Mouse (Mus musculus) heart, embryonic 15.5 days (tissue): ENCODE data around the gene Amn1. TPM values are rescaled to one million over a fixed set of nuclear protein-coding genes. Genes with fewer than 3 reads are reported as not detected.

Experiments used
- ATAC-seq: fragments of 200-750 bp; cut with Nextera tagmentation; replicated peaks from 2 replicates; pipeline ENCODE4 v1.8.0; 2017; ENCODE audit warnings: low read depth, moderate TSS enrichment; ENCODE audit not compliant: insufficient number of reproducible peaks, insufficient read depth, low FRiP score
- H3K27ac ChIP-seq: fragments of 300-500 bp; sonication (generic); 2 replicates; pipeline ENCODE4 v1.5.1; 2015; ENCODE audit warnings: mild to moderate bottlenecking, inconsistent platforms
- H3K27me3 ChIP-seq: fragments of 300-500 bp; sonication (generic); 2 replicates; pipeline ENCODE4 v1.6.1; 2015; ENCODE audit warnings: inconsistent platforms
- H3K36me3 ChIP-seq: fragments of 300-500 bp; sonication (generic); 2 replicates; pipeline ENCODE4 v1.6.1; 2015; ENCODE audit warnings: mild to moderate bottlenecking, inconsistent platforms
- H3K4me1 ChIP-seq: fragments of 300-500 bp; sonication (generic); replicated peaks from 2 replicates; pipeline ENCODE4 v1.6.1; 2015; ENCODE audit warnings: inconsistent platforms
- H3K4me2 ChIP-seq: fragments of 300-500 bp; sonication (generic); 2 replicates; pipeline ENCODE4 v1.6.1; 2015; ENCODE audit warnings: inconsistent platforms, mild to moderate bottlenecking, moderate library complexity
- H3K4me3 ChIP-seq: fragments of 300-500 bp; sonication (generic); 2 replicates; pipeline ENCODE4 v1.5.1; 2015; ENCODE audit warnings: mild to moderate bottlenecking, inconsistent platforms
- H3K9ac ChIP-seq: fragments of 300-500 bp; sonication (generic); 2 replicates; pipeline ENCODE4 v1.6.1; 2015; ENCODE audit warnings: mild to moderate bottlenecking, inconsistent platforms
- H3K9me3 ChIP-seq: fragments of 300-500 bp; sonication (generic); replicated peaks from 2 replicates; pipeline ENCODE4 v1.6.1; 2016; ENCODE audit warnings: inconsistent platforms
- WGBS: fragments of 180-500 bp; shearing (Covaris S2); methylation state at CpG from one replicate; pipeline ENCODE4 v1.1.7; 2015; ENCODE audit warnings: mixed read lengths; 5-methylcytosine and 5-hydroxymethylcytosine counted together
- polyA plus RNA-seq: library from polyadenylated mRNA; unstranded; fragments of >200 nt; fragmentation: Nextera tagmentation; extraction: Ambion mirVana; gene quantifications from 2 replicates; pipeline ENCODE4 v1.2.1, GENCODE M21; 2015

Amn1 gene
- polyA plus RNA-seq, 1 experiment from 2014 or later = 26.7 TPM

- Histone ChIP-seq H3K4me1 (peaks cover 7% of the 10 kb centered on the region; the same call in 1 of the 2 replicates), H3K9me3 (no peaks in the 10 kb centered on the region), H3K27me3 (no peaks in the 10 kb centered on the region), H3K4me3 (no peak overlapping the region), H3K27ac (no peak overlapping the region), H3K36me3 (peaks cover 10% of the 10 kb centered on the region), H3K9ac (no peak overlapping the region), H3K4me2 (no peak overlapping the region)
- 19% methylated on average over 8 of the region's 8 CpGs for WGBS
- no peak for ATAC-seq
These were observed 34.1 kb downstream of the Amn1 start for GRCm38 (mm10) chr6:149154116-149155030.

GRCm38 (mm10) chr6:149153473-149154115, 34.9 kb downstream of the Amn1 start:
- WGBS = 41% methylated on average over 6 of the region's 6 CpGs
- no peak for ATAC-seq
- Histone ChIP-seq H3K36me3 (peaks cover 10% of the 10 kb centered on the region), H3K9ac (no peak overlapping the region), H3K4me1 (peaks cover 7% of the 10 kb centered on the region; the same call in 1 of the 2 replicates), H3K27ac (no peak overlapping the region), H3K4me2 (no peak overlapping the region), H3K9me3 (no peaks in the 10 kb centered on the region), H3K27me3 (no peaks in the 10 kb centered on the region), H3K4me3 (no peak overlapping the region)

- no peak overlapping the region for H3K27ac ChIP-seq
- no peak overlapping the region for H3K4me2 ChIP-seq
- H3K4me3 ChIP-seq = no peak overlapping the region
- no peaks in the 10 kb centered on the region for H3K27me3 ChIP-seq
- no peak overlapping the region for H3K9ac ChIP-seq
- WGBS = 87% methylated on average over 2 of the region's 2 CpGs
- no peaks in the 10 kb centered on the region for H3K9me3 ChIP-seq
- peaks cover 7% of the 10 kb centered on the region; the same call in 1 of the 2 replicates for H3K4me1 ChIP-seq
- ATAC-seq = no peak
- H3K36me3 ChIP-seq = peaks cover 10% of the 10 kb centered on the region
These were observed 36.4 kb downstream of the Amn1 start for GRCm38 (mm10) chr6:149152119-149152518.

- Histone ChIP-seq H3K4me1 (no peaks in the 10 kb centered on the region; the same call in 1 of the 2 replicates), H3K27ac (no peak overlapping the region), H3K9me3 (no peaks in the 10 kb centered on the region), H3K4me2 (no peak overlapping the region), H3K9ac (no peak overlapping the region), H3K36me3 (peaks cover 12% of the 10 kb centered on the region; the same call in 1 of the 2 replicates), H3K27me3 (no peaks in the 10 kb centered on the region), H3K4me3 (no peak overlapping the region)
- no peak for ATAC-seq
- WGBS = 72% methylated on average over 7 of the region's 7 CpGs
These were observed 39.9 kb downstream of the Amn1 start for GRCm38 (mm10) chr6:149148436-149149229.

- 100% methylated on average over 1 of the region's 1 CpGs for WGBS
- Histone ChIP-seq H3K9me3 (no peaks in the 10 kb centered on the region), H3K4me2 (no peak overlapping the region), H3K36me3 (peaks cover 12% of the 10 kb centered on the region), H3K4me3 (no peak overlapping the region), H3K27ac (no peak overlapping the region), H3K27me3 (no peaks in the 10 kb centered on the region), H3K4me1 (peaks cover 7% of the 10 kb centered on the region; the same call in 1 of the 2 replicates), H3K9ac (no peak overlapping the region)
- no peak for ATAC-seq
These were observed 43.4 kb downstream of the Amn1 start for GRCm38 (mm10) chr6:149145143-149145542.

- Histone ChIP-seq H3K4me3 (peak overlapping the region; percentile 66), H3K4me1 (peaks cover 7% of the 10 kb centered on the region; the same call in 1 of the 2 replicates), H3K9me3 (no peaks in the 10 kb centered on the region), H3K36me3 (peaks cover 12% of the 10 kb centered on the region), H3K9ac (peak overlapping the region; percentile 67), H3K27me3 (no peaks in the 10 kb centered on the region), H3K27ac (peak overlapping the region; percentile 61), H3K4me2 (peak overlapping the region; percentile 64)
- WGBS = 5% methylated on average over 36 of the region's 36 CpGs
- peak; percentile 91 for ATAC-seq
These were observed 46.9 kb downstream of the Amn1 start for GRCm38 (mm10) chr6:149141393-149142173.

- H3K27ac ChIP-seq = no peak within 1 kb of the TSS
- peaks cover 6% of the 10 kb centered on the region; the same call in 1 of the 2 replicates for H3K36me3 ChIP-seq
- H3K4me3 ChIP-seq = no peak within 1 kb of the TSS
- no peaks in the 10 kb centered on the region for H3K27me3 ChIP-seq
- H3K4me2 ChIP-seq = no peak within 1 kb of the TSS
- WGBS = 68% methylated on average over 1 of the region's 1 CpGs
- H3K4me1 ChIP-seq = peaks cover 12% of the 10 kb centered on the region
- no peak for ATAC-seq
- no peaks in the 10 kb centered on the region for H3K9me3 ChIP-seq
- no peak within 1 kb of the TSS for H3K9ac ChIP-seq
These were observed 49.0 kb downstream of the Amn1 start, which contains the start of gene Etfbkmt for GRCm38 (mm10) chr6:149139471-149139870. Gene Etfbkmt, plus strand, starts transcription at chr6:149139849.

- H3K4me1 ChIP-seq = peaks cover 17% of the 10 kb centered on the region
- peaks cover 6% of the 10 kb centered on the region; the same call in 1 of the 2 replicates for H3K36me3 ChIP-seq
- 82% methylated on average over 3 of the region's 3 CpGs for WGBS
- no peaks in the 10 kb centered on the region for H3K9me3 ChIP-seq
- H3K9ac ChIP-seq = no peak overlapping the region
- H3K27me3 ChIP-seq = no peaks in the 10 kb centered on the region
- no peak overlapping the region for H3K4me3 ChIP-seq
- H3K4me2 ChIP-seq = no peak overlapping the region
- no peak for ATAC-seq
- H3K27ac ChIP-seq = no peak overlapping the region
These were observed 49.5 kb downstream of the Amn1 start for GRCm38 (mm10) chr6:149139011-149139410.

- no peaks in the 10 kb centered on the region for H3K9me3 ChIP-seq
- WGBS = 66% methylated on average over 2 of the region's 2 CpGs
- H3K9ac ChIP-seq = no peak overlapping the region
- H3K4me3 ChIP-seq = no peak overlapping the region
- ATAC-seq = no peak
- H3K27me3 ChIP-seq = no peaks in the 10 kb centered on the region
- peaks cover 20% of the 10 kb centered on the region for H3K4me1 ChIP-seq
- H3K36me3 ChIP-seq = peaks cover 3% of the 10 kb centered on the region; the same call in 1 of the 2 replicates
- H3K27ac ChIP-seq = no peak overlapping the region
- H3K4me2 ChIP-seq = no peak overlapping the region
These were observed 50.6 kb downstream of the Amn1 start for GRCm38 (mm10) chr6:149137936-149138335.

GRCm38 (mm10) chr6:149135631-149136030, 52.9 kb downstream of the Amn1 start:
- Histone ChIP-seq H3K27ac (no peak overlapping the region), H3K4me1 (peaks cover 13% of the 10 kb centered on the region; the same call in 1 of the 2 replicates), H3K36me3 (no peaks in the 10 kb centered on the region), H3K4me3 (no peak overlapping the region), H3K9ac (no peak overlapping the region), H3K27me3 (no peaks in the 10 kb centered on the region), H3K4me2 (no peak overlapping the region), H3K9me3 (no peaks in the 10 kb centered on the region)
- WGBS = 52% methylated on average over 6 of the region's 6 CpGs
- no peak for ATAC-seq
